Mouse (Mus musculus) embryonic facial prominence, embryonic 14.5 days (tissue): Measurements from ENCODE around the gene Sorbs1. TPM values are rescaled to one million over a fixed set of nuclear protein-coding genes. Genes with fewer than 3 reads are reported as not detected.

ENCODE experiments used
- ATAC-seq: fragments of 200-750 bp; cut with Nextera tagmentation; 2 replicates; pipeline ENCODE4 v1.8.0; 2017; ENCODE audit warnings: low read depth, moderate number of reproducible peaks, moderate TSS enrichment
- DNase-seq: peaks from one replicate; pipeline ENCODE4 v3.0.0-alpha.2; 2015; ENCODE audit warnings: low spot score
- H3K27ac ChIP-seq: fragments of 300-500 bp; sonication (generic); replicated peaks from 2 replicates; pipeline ENCODE4 v1.5.1; 2014; ENCODE audit warnings: low read depth, mild to moderate bottlenecking, low read length, moderate library complexity
- H3K27me3 ChIP-seq: fragments of 300-500 bp; sonication (generic); replicated peaks from 2 replicates; pipeline ENCODE4 v1.6.1; 2014; ENCODE audit warnings: low read length; ENCODE audit not compliant: control insufficient read depth, insufficient read depth
- H3K36me3 ChIP-seq: fragments of 300-500 bp; sonication (generic); 2 replicates; pipeline ENCODE4 v1.6.1; 2014; ENCODE audit warnings: low read length, mixed read lengths; ENCODE audit not compliant: control insufficient read depth, insufficient read depth
- H3K4me1 ChIP-seq: fragments of 300-500 bp; sonication (generic); 2 replicates; pipeline ENCODE4 v1.6.1; 2014; ENCODE audit warnings: antibody characterized with exemption, low read length; ENCODE audit not compliant: control insufficient read depth, insufficient read depth
- H3K4me2 ChIP-seq: fragments of 300-500 bp; sonication (generic); 2 replicates; pipeline ENCODE4 v1.6.1; 2014; ENCODE audit warnings: low read depth, mild to moderate bottlenecking, low read length, moderate library complexity, mixed read lengths
- H3K4me3 ChIP-seq: fragments of 300-500 bp; sonication (generic); 2 replicates; pipeline ENCODE4 v1.5.1; 2014; ENCODE audit warnings: low read depth, mild to moderate bottlenecking, low read length
- H3K9ac ChIP-seq: fragments of 300-500 bp; sonication (generic); 2 replicates; pipeline ENCODE4 v1.6.1; 2014; ENCODE audit warnings: low read depth, mild to moderate bottlenecking, low read length, moderate library complexity, mixed read lengths
- H3K9me3 ChIP-seq: fragments of 300-500 bp; sonication (generic); 2 replicates; pipeline ENCODE4 v1.6.1; 2016; ENCODE audit warnings: low read length; ENCODE audit not compliant: control insufficient read depth
- WGBS: fragments of 180-500 bp; shearing (Covaris S2); extraction: QIAGEN DNeasy Blood & Tissue Kit; methylation state at CpG from one replicate; pipeline ENCODE4 v1.1.7; 2014; 5-methylcytosine and 5-hydroxymethylcytosine counted together
- polyA plus RNA-seq: library from polyadenylated mRNA; unstranded; fragments of >200 nt; fragmentation: Nextera tagmentation; extraction: Ambion mirVana; gene quantifications from 2 replicates; pipeline ENCODE4 v1.2.1, GENCODE M21; 2014

The Sorbs1 gene
- polyA plus RNA-seq, 1 experiment from 2014 or later, result 54.1 TPM

DNA sequence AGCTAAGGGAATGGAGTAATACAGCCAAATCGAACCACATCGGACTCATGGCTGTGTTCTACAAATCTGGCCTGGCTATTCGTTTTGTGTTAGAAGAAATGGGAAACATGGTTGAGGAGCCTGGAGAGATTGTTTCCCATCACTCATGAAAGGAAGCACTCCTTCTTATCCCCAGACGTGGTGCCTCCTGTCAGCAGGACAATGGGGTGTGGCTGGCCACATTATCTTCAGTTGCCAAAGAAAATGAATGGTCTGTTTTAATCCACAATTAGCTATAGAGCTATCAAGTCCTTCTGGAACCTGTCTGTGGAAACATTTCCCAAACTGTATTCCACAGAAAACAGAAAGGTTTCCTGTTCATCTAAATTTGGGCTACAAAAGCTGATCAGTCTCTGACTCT is 196.6 kb downstream of the Sorbs1 start:
- no peaks in the 10 kb centered on the region for H3K27me3 ChIP-seq
- no peak overlapping the region for H3K4me2 ChIP-seq
- no peaks in the 10 kb centered on the region for H3K9me3 ChIP-seq
- H3K9ac ChIP-seq, result no peak overlapping the region
- H3K4me1 ChIP-seq, result no peaks in the 10 kb centered on the region
- no peak for DNase-seq
- no peak overlapping the region for H3K27ac ChIP-seq
- H3K4me3 ChIP-seq, result no peak overlapping the region
- H3K36me3 ChIP-seq, result no peaks in the 10 kb centered on the region
- 70% methylated on average over 4 of the region's 4 CpGs for WGBS
- ATAC-seq, result no peak

DNA sequence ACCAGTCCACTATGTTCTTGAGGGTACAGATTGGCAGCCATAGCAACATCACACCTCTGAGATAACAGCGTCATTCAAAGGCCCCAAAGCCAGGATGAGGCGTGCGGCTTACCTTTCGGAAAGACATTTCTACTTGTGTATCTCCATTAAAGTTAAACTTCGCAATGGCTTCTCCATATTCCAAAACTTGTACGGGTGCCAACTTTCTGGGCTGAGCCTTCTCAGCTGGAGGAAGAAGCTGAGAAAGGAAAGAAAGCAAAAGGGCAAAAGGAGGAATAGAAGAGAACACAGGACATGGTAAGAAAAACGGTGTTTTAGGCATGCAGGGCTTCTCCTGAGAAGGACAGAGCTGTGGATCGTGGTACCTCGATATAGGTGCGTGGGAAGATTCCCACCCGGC is 199.3 kb downstream of the Sorbs1 start:
- Histone ChIP-seq H3K27ac (no peak overlapping the region), H3K4me3 (no peak overlapping the region), H3K9ac (no peak overlapping the region), H3K9me3 (no peaks in the 10 kb centered on the region), H3K4me2 (no peak overlapping the region), H3K27me3 (no peaks in the 10 kb centered on the region), H3K36me3 (peaks cover 6% of the 10 kb centered on the region; the same call in 1 of the 2 replicates), H3K4me1 (no peaks in the 10 kb centered on the region)
- DNase-seq (no peak), ATAC-seq (no peak)
- WGBS, result 92% methylated on average over 11 of the region's 11 CpGs

DNA sequence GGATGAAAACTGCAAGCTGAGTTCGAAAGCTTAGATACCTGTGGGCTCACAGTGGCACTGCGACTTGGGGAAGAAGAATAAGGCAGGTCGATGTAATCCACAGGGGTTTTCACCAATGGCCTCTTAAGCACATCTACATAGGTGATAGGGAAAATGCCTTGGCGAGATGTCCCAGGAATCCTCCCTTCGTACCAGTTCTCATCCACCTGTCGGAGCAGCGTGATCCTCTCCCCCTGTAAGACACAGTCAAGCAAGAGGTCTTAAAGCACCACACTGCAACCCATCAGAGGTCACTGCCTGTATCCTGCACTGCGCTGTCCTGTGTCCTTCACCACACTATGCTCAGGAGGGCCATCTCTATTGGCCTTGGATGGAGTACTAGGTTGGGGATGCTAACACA is 201.9 kb downstream of the Sorbs1 start:
- Histone ChIP-seq H3K4me2 (no peak overlapping the region), H3K27ac (no peak overlapping the region), H3K36me3 (peaks cover 6% of the 10 kb centered on the region; the same call in 1 of the 2 replicates), H3K4me1 (no peaks in the 10 kb centered on the region), H3K9ac (no peak overlapping the region), H3K9me3 (no peaks in the 10 kb centered on the region), H3K27me3 (no peaks in the 10 kb centered on the region), H3K4me3 (no peak overlapping the region)
- ATAC-seq, result no peak
- no peak for DNase-seq
- WGBS, result 94% methylated on average over 8 of the region's 8 CpGs

DNA sequence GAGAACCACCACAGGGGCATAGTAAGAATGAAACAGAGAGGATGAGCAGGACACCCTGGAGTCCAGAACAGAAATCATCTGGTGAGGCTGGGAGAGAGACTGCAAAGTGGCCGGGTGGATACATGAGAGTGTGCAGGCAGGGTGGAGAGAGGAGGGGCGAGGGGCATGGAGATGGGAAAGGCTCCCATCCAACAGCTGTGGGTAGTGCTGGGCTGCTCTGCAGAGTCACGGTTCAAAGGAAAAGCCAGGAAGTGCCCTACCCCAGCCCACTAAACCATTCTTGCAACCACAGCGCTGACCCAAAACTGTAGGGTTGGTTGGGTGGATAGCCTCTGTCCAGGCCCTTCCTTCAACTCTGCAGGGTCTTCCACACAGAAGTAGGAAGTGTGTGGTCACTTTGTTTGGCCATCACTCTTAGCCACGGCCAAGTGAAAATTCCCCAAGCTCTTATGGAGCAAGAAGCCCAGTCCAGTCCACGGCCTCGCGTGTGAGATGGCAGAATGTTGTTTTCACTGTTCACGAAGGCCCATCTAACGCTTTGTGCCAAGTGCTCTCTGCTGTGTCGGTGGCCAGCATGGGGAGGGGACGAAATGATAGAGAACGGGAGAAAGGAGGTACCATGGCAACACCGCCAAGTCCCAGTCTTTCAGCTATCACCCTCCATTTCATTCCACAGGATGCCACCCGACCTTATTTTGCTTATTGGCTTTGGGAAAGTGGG is 203.0 kb downstream of the Sorbs1 start:
- H3K36me3 ChIP-seq, result peaks cover 6% of the 10 kb centered on the region; the same call in 1 of the 2 replicates
- no peak overlapping the region for H3K9ac ChIP-seq
- DNase-seq (no peak), ATAC-seq (no peak)
- no peaks in the 10 kb centered on the region for H3K4me1 ChIP-seq
- H3K4me2 ChIP-seq, result no peak overlapping the region
- 89% methylated on average over 14 of the region's 15 CpGs for WGBS
- H3K4me3 ChIP-seq, result no peak overlapping the region
- H3K27ac ChIP-seq, result no peak overlapping the region
- H3K27me3 ChIP-seq, result no peaks in the 10 kb centered on the region
- no peaks in the 10 kb centered on the region for H3K9me3 ChIP-seq

DNA sequence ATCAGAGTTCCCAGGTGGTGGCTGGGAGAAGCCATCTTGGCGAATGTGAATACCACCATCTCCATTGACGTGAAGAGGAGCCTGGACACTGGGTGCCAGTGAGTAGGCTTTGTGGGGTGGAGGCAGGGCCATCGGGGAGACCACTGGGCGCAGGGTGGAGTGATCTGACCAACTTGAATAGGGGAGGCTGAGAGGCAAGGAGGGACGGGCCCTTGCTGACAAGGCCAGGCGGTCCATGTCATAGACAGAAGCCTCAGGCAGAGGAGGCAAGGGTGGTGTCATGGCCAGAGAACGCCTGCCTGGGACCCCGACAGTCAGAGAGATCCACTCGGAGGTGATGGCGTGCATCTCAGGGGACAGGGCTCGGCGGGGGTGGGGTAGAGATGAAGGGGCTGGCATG is 203.7 kb downstream of the Sorbs1 start:
- Histone ChIP-seq H3K9ac (no peak overlapping the region), H3K4me2 (no peak overlapping the region), H3K4me3 (no peak overlapping the region), H3K9me3 (no peaks in the 10 kb centered on the region), H3K27me3 (no peaks in the 10 kb centered on the region), H3K4me1 (no peaks in the 10 kb centered on the region), H3K36me3 (peaks cover 6% of the 10 kb centered on the region; the same call in 1 of the 2 replicates), H3K27ac (no peak overlapping the region)
- WGBS, result 92% methylated on average over 12 of the region's 12 CpGs
- DNase-seq (no peak), ATAC-seq (no peak)

DNA sequence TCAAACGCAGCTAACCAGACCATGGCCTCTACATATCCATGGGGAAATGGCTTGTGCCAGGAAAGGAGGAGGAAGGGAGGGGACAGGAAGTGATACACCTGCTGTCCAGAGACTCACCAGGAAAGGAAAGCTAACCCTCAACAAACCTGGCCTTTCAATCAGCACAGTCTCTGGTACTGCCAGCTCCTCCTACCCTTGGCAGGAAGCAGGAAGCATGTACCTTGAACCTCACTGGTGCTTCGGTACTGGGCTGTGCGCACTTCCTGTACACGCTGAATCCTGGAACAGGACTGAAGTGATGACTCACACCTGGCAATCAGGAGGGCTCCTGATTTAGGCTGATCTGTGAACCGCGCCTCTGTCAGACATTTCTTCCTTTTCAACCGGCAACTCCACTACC is 206.0 kb downstream of the Sorbs1 start:
- no peaks in the 10 kb centered on the region for H3K4me1 ChIP-seq
- peaks cover 6% of the 10 kb centered on the region; the same call in 1 of the 2 replicates for H3K36me3 ChIP-seq
- no peak overlapping the region for H3K27ac ChIP-seq
- H3K9me3 ChIP-seq, result no peaks in the 10 kb centered on the region
- H3K4me2 ChIP-seq, result no peak overlapping the region
- H3K9ac ChIP-seq, result no peak overlapping the region
- WGBS, result 69% methylated on average over 7 of the region's 7 CpGs
- H3K27me3 ChIP-seq, result no peaks in the 10 kb centered on the region
- no peak overlapping the region for H3K4me3 ChIP-seq
- ATAC-seq (no peak), DNase-seq (no peak)

DNA sequence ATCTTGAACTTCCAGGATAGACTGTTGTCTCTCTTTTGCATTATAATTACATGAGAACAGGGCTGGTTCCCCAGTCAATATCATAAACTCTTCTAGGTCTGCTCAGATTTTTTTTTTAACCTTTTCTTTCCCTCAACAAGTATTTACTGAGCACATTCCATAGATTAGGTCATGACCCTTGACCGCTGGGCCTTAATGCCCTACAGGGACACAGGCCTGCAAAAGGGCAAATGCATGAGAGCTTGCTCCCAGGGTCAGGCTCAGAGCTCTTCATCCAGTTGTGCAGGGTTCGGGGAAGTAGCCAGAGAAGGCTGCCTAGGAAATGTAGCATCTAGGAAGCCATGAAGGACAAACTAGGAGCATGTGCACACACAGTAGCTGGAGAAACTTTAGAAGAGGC is 206.9 kb downstream of the Sorbs1 start:
- no peaks in the 10 kb centered on the region for H3K27me3 ChIP-seq
- H3K4me1 ChIP-seq, result no peaks in the 10 kb centered on the region
- no peak overlapping the region for H3K27ac ChIP-seq
- DNase-seq (no peak), ATAC-seq (no peak)
- H3K4me3 ChIP-seq, result no peak overlapping the region
- H3K36me3 ChIP-seq, result peaks cover 6% of the 10 kb centered on the region; the same call in 1 of the 2 replicates
- no peak overlapping the region for H3K4me2 ChIP-seq
- WGBS, result 30% methylated on average over 2 of the region's 2 CpGs
- H3K9me3 ChIP-seq, result no peaks in the 10 kb centered on the region
- H3K9ac ChIP-seq, result no peak overlapping the region

DNA sequence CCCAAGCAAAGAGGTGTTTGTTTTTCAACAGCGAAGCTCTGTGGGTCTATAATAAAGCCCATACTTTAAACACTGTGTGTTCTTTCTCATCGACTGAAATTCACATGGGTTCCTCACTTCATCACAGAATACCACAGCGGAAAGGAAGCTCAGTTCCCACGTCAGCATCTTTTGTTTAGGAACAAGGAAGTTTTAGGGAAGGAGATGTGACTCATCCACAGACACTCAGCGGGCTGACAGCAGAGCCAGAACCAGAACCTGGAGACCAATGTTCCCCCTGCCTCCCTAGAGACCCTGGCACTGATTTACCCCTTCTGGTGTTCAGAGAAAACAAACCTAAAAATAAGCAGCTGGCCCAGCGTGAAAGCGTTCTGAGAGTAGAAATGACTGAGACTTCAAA is 208.1 kb downstream of the Sorbs1 start:
- H3K4me2 ChIP-seq, result no peak overlapping the region
- no peak for DNase-seq
- no peaks in the 10 kb centered on the region for H3K36me3 ChIP-seq
- H3K27me3 ChIP-seq, result no peaks in the 10 kb centered on the region
- H3K4me3 ChIP-seq, result no peak overlapping the region
- H3K9me3 ChIP-seq, result no peaks in the 10 kb centered on the region
- WGBS, result 69% methylated on average over 7 of the region's 7 CpGs
- H3K27ac ChIP-seq, result no peak overlapping the region
- ATAC-seq, result no peak
- no peaks in the 10 kb centered on the region for H3K4me1 ChIP-seq
- no peak overlapping the region for H3K9ac ChIP-seq

DNA sequence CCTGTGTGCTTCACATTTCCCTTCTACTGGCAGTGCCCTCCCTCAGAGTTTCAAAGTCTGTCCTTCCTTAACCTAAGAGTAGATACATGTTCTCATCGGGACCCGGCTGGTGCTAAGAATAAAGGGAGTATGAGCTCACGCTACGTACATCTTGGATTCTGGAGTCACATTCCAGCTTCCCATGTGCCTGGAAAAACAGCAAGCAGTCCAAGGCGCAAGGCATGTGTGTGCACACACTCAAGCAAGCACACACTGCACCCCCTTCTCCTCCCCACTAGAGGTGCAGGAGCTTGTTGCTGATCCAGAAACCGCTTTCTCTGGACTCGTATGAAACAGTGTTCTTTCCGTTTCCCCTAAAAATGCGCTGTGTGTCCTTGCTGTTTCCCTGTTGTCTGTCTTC is 210.7 kb downstream of the Sorbs1 start:
- peak; percentile 48; the same call in 1 of the 2 replicates for ATAC-seq
- no peak overlapping the region for H3K9ac ChIP-seq
- H3K9me3 ChIP-seq, result no peaks in the 10 kb centered on the region
- H3K36me3 ChIP-seq, result no peaks in the 10 kb centered on the region
- DNase-seq, result peak; percentile 59
- WGBS, result 62% methylated on average over 9 of the region's 9 CpGs
- H3K27me3 ChIP-seq, result no peaks in the 10 kb centered on the region
- H3K4me1 ChIP-seq, result no peaks in the 10 kb centered on the region
- no peak overlapping the region for H3K27ac ChIP-seq
- H3K4me2 ChIP-seq, result no peak overlapping the region
- no peak overlapping the region for H3K4me3 ChIP-seq
